Mouse (Mus musculus) left cerebral cortex, adult 18-20 months (tissue): ENCODE results near the gene Zscan4f. TPM values are rescaled to one million over a fixed set of nuclear protein-coding genes. Genes with fewer than 3 reads are reported as not detected.
"Not testable (repeated sequence)": the region's sequence is repeated elsewhere in the genome, so short reads cannot be mapped to it uniquely, and the experiment has no call there.

Experiments used
- DNase-seq, 2 experiments: peaks; one replicate each; pipeline ENCODE4 v3.0.0; 2021 to 2022; ENCODE audit warnings: low spot score in 2 of 2, mixed read lengths in 1 of 2
- long read RNA-seq, 2 experiments: library from polyadenylated mRNA; stranded (forward); transcript quantifications; one replicate each; pipeline ENCODE4 v2.0.0; 2021
- microRNA-seq, 2 experiments: library from miRNA; unstranded; fragments of <30 nt; microRNA quantifications; one replicate each; pipeline ENCODE4 v1.2.0; 2021
- total RNA-seq, 2 experiments: library from RNA; stranded (reverse); gene quantifications; 2 replicates each; pipeline ENCODE4 v1.2.3; 2021

Zscan4f gene
- total RNA-seq = not detected
- long read RNA-seq, experiment 1 = 0 reads
- long read RNA-seq, experiment 2 = 0 reads

GRCm38 (mm10) chr7:11397615-11398014, at the start of gene Zscan4f:
TSS of gene Zscan4f (plus strand) at chr7:11397915.
- not testable (repeated sequence) for DNase-seq

GRCm38 (mm10) chr7:11384641-11385040, 13.1 kb upstream of the Zscan4f start:
- not testable (repeated sequence) for DNase-seq

Small RNA genes lying within 50 kb of the gene (microRNA-seq; reads per million reads assigned to microRNA genes)
- gene Gm23087 = 0 reads per million in 2 experiments

Other genes starting within 250 kb of the Zscan4f start
- gene Zscan4d, start 231.8 kb upstream of the Zscan4f start, total RNA-seq = not detected
- not detected for gene Zscan4e, start 87.2 kb upstream of the Zscan4f start, total RNA-seq
- gene Zscan4-ps2, start 116.4 kb downstream of the Zscan4f start, total RNA-seq = not detected
- not detected for gene Zscan4-ps3, start 211.4 kb downstream of the Zscan4f start, total RNA-seq